Mouse (Mus musculus) gastrocnemius, adult 8-10 months (tissue): ENCODE data around the gene Otub1. TPM values are rescaled to one million over a fixed set of nuclear protein-coding genes. Genes with fewer than 3 reads are reported as not detected.

ENCODE experiments used
- DNase-seq, 2 experiments: peaks; one replicate each; pipeline ENCODE4 v3.0.0; 2022; ENCODE audit warnings: low spot score in 2 of 2
- total RNA-seq, 4 experiments: library from RNA; stranded (reverse); gene quantifications; 2 replicates each; pipeline ENCODE4 v1.2.4; 2022

Otub1 gene
- total RNA-seq, 4 experiments from 2014 or later = 39.9 to 54.3 (median 43.5) TPM

GRCm38 (mm10) chr19:7209907-7210646 lies 4.0 kb upstream of the Otub1 start:
- DNase-seq = no peak

GRCm38 (mm10) chr19:7205326-7205725 lies 790 bp downstream of the Otub1 start:
- no peak for DNase-seq

- no peak for DNase-seq
Measured at GRCm38 (mm10) chr19:7204898-7205297, 1.2 kb downstream of the Otub1 start.

GRCm38 (mm10) chr19:7200427-7200826 lies 5.7 kb downstream of the Otub1 start:
- no peak for DNase-seq

GRCm38 (mm10) chr19:7199089-7199488 lies 7.0 kb downstream of the Otub1 start:
- no peak for DNase-seq

- no peak for DNase-seq
Measured at GRCm38 (mm10) chr19:7197445-7197844, 8.7 kb downstream of the Otub1 start.

- no peak for DNase-seq
Measured at GRCm38 (mm10) chr19:7196741-7197270, 9.3 kb downstream of the Otub1 start.

- peak in 1 of 2 experiments; percentile 53 for DNase-seq
Measured at GRCm38 (mm10) chr19:7195900-7196728, 10.0 kb downstream of the Otub1 start.

GRCm38 (mm10) chr19:7192561-7192967 lies 13.6 kb downstream of the Otub1 start:
- DNase-seq = no peak

- no peak for DNase-seq
Measured at GRCm38 (mm10) chr19:7191639-7192038, 14.5 kb downstream of the Otub1 start.

- no peak for DNase-seq
Measured at GRCm38 (mm10) chr19:7190986-7191385, 15.1 kb downstream of the Otub1 start.

- no peak for DNase-seq
Measured at GRCm38 (mm10) chr19:7189026-7189425, 17.1 kb downstream of the Otub1 start.

GRCm38 (mm10) chr19:7187157-7187556 lies 19.0 kb downstream of the Otub1 start:
- DNase-seq = no peak

- no peak for DNase-seq
Measured at GRCm38 (mm10) chr19:7185715-7186291, 20.3 kb downstream of the Otub1 start.

GRCm38 (mm10) chr19:7185059-7185458 lies 21.1 kb downstream of the Otub1 start:
- no peak for DNase-seq

GRCm38 (mm10) chr19:7183419-7183818 lies 22.7 kb downstream of the Otub1 start:
- DNase-seq = no peak

- DNase-seq = no peak
Measured at GRCm38 (mm10) chr19:7182273-7182949, 23.7 kb downstream of the Otub1 start.

GRCm38 (mm10) chr19:7181496-7181895 lies 24.6 kb downstream of the Otub1 start:
- no peak for DNase-seq

- DNase-seq = peak in 1 of 2 experiments; percentile 56
Measured at GRCm38 (mm10) chr19:7180756-7181405, 25.2 kb downstream of the Otub1 start.

GRCm38 (mm10) chr19:7178841-7179452 lies 27.2 kb downstream of the Otub1 start:
- DNase-seq = peak in 1 of 2 experiments; percentile 31
